Mouse (Mus musculus) MEL (cell line): ENCODE results near the gene H2-DMb1. TPM values are rescaled to one million over a fixed set of nuclear protein-coding genes. Genes with fewer than 3 reads are reported as not detected.

Source experiments
- DNase-seq: peaks from one replicate; pipeline ENCODE4 v3.0.0; 2011; ENCODE audit warnings: low read depth, low spot score
- H3K27ac ChIP-seq: 2 replicates; pipeline ENCODE4 v1.5.1; 2012; ENCODE audit warnings: low read depth, mild to moderate bottlenecking, control low read depth, low read length, moderate library complexity; ENCODE audit not compliant: control insufficient read depth
- H3K27me3 ChIP-seq, 2 experiments: fragments of 150-350 bp in 1 of 2; sonication (generic) in 1 of 2; 2 replicates each; pipeline ENCODE4 v1.6.1; 2012; ENCODE audit warnings: low read length in 2 of 2, mild to moderate bottlenecking in 2 of 2, improper control_type of control experiment in 1 of 2, moderate library complexity in 1 of 2; ENCODE audit not compliant: insufficient read depth in 2 of 2, control insufficient read depth in 1 of 2
- H3K36me3 ChIP-seq, 2 experiments: 2 replicates each; pipeline ENCODE4 v1.6.1; 2012 to 2014; ENCODE audit warnings: low read length in 2 of 2, improper control_type of control experiment in 1 of 2, inconsistent platforms in 1 of 2, mild to moderate bottlenecking in 1 of 2; ENCODE audit not compliant: insufficient read depth in 2 of 2, control insufficient read depth in 1 of 2
- H3K4me1 ChIP-seq, 2 experiments: fragments of 150-350 bp in 1 of 2; sonication (generic) in 1 of 2; 2 replicates each; pipeline ENCODE4 v1.6.1; 2012; ENCODE audit warnings: low read length in 2 of 2, improper control_type of control experiment in 1 of 2, mild to moderate bottlenecking in 1 of 2; ENCODE audit not compliant: insufficient read depth in 2 of 2, control insufficient read depth in 1 of 2
- H3K4me3 ChIP-seq, 2 experiments: fragments of 150-350 bp in 1 of 2; sonication (generic) in 1 of 2; 2 replicates each; pipeline ENCODE4 v1.5.1; 2012; ENCODE audit warnings: low read depth in 2 of 2, low read length in 2 of 2, mild to moderate bottlenecking in 2 of 2, moderate library complexity in 2 of 2, control low read depth in 1 of 2, improper control_type of control experiment in 1 of 2; ENCODE audit not compliant: control insufficient read depth in 1 of 2, insufficient read depth in 1 of 2
- H3K79me2 ChIP-seq: 2 replicates; pipeline ENCODE4 v1.6.1; 2012; ENCODE audit warnings: mild to moderate bottlenecking, low read length, moderate library complexity; ENCODE audit not compliant: control insufficient read depth, poor library complexity, insufficient read depth
- H3K9ac ChIP-seq: 2 replicates; pipeline ENCODE4 v1.6.1; 2012; ENCODE audit warnings: low read depth, mild to moderate bottlenecking, control low read depth, low read length, moderate library complexity; ENCODE audit not compliant: control insufficient read depth, poor library complexity, severe bottlenecking
- H3K9me3 ChIP-seq: fragments of 150-350 bp; sonication (generic); replicated peaks from 2 replicates; pipeline ENCODE4 v1.6.1; 2012; ENCODE audit warnings: mild to moderate bottlenecking, low read length, improper control_type of control experiment, moderate library complexity; ENCODE audit not compliant: insufficient read depth
- BHLHE40 ChIP-seq: IDR thresholded peaks from 2 replicates; pipeline ENCODE4 v1.6.1; 2012; ENCODE audit warnings: low read depth, mild to moderate bottlenecking, inconsistent platforms, low read length, improper control_type of control experiment, borderline replicate concordance
- CHD2 ChIP-seq: IDR thresholded peaks from 2 replicates; pipeline ENCODE4 v1.6.1; 2011; ENCODE audit warnings: low read length, improper control_type of control experiment
- ELF1 ChIP-seq: IDR thresholded peaks from 2 replicates; pipeline ENCODE4 v1.6.1; 2014; ENCODE audit warnings: low read depth, mild to moderate bottlenecking, inconsistent platforms, low read length, improper control_type of control experiment, moderate library complexity
- EP300 ChIP-seq, 2 experiments: IDR thresholded peaks; 2 replicates each; pipeline ENCODE4 v1.6.1; 2011; ENCODE audit warnings: improper control_type of control experiment in 2 of 2, low read length in 2 of 2, low read depth in 1 of 2, mild to moderate bottlenecking in 1 of 2
- GABPA ChIP-seq: IDR thresholded peaks from 2 replicates; pipeline ENCODE4 v1.6.1; 2012; ENCODE audit warnings: low read depth, mild to moderate bottlenecking, inconsistent platforms, low read length, improper control_type of control experiment, moderate library complexity
- HCFC1 ChIP-seq: IDR thresholded peaks from 2 replicates; pipeline ENCODE4 v1.6.1; 2012; ENCODE audit warnings: low read depth, mild to moderate bottlenecking, inconsistent platforms, low read length, improper control_type of control experiment, moderate library complexity
- MAFK ChIP-seq: IDR thresholded peaks from 2 replicates; pipeline ENCODE4 v1.6.1; 2011; ENCODE audit warnings: low read depth, mild to moderate bottlenecking, low read length, improper control_type of control experiment, borderline replicate concordance
- MAZ ChIP-seq: IDR thresholded peaks from 2 replicates; pipeline ENCODE4 v1.6.1; 2012; ENCODE audit warnings: low read depth, mild to moderate bottlenecking, inconsistent platforms, low read length, improper control_type of control experiment
- MEF2A ChIP-seq: IDR thresholded peaks from 2 replicates; pipeline ENCODE4 v1.6.1; 2014; ENCODE audit warnings: low read depth, mild to moderate bottlenecking, inconsistent platforms, low read length, improper control_type of control experiment; ENCODE audit not compliant: poor library complexity, insufficient replicate concordance, severe bottlenecking; ENCODE audit errors: extremely low read depth
- MXI1 ChIP-seq: IDR thresholded peaks from 2 replicates; pipeline ENCODE4 v1.6.1; 2011; ENCODE audit warnings: mild to moderate bottlenecking, low read depth, low read length, improper control_type of control experiment
- MYB ChIP-seq: IDR thresholded peaks from 2 replicates; pipeline ENCODE4 v1.6.1; 2011; ENCODE audit warnings: mild to moderate bottlenecking, low read depth, low read length, improper control_type of control experiment
- MYC ChIP-seq: IDR thresholded peaks from 2 replicates; pipeline ENCODE4 v1.6.1; 2011; ENCODE audit warnings: low read depth, mild to moderate bottlenecking, low read length, improper control_type of control experiment, moderate library complexity
- NELFE ChIP-seq: IDR thresholded peaks from 2 replicates; pipeline ENCODE4 v1.6.1; 2011; ENCODE audit warnings: low read depth, low read length, improper control_type of control experiment
- NRF1 ChIP-seq: IDR thresholded peaks from 2 replicates; pipeline ENCODE4 v1.6.1; 2014; ENCODE audit warnings: low read depth, mild to moderate bottlenecking, inconsistent platforms, low read length, improper control_type of control experiment, moderate library complexity; ENCODE audit not compliant: poor library complexity, insufficient read depth, severe bottlenecking
- POLR2A ChIP-seq, 2 experiments: IDR thresholded peaks; 2 replicates each; pipeline ENCODE4 v1.6.1; 2011 to 2012; ENCODE audit warnings: low read length in 2 of 2, mild to moderate bottlenecking in 2 of 2, control low read depth in 1 of 2, improper control_type of control experiment in 1 of 2, low read depth in 1 of 2, moderate library complexity in 1 of 2; ENCODE audit not compliant: control insufficient read depth in 1 of 2, insufficient read depth in 1 of 2, poor library complexity in 1 of 2
- POLR2AphosphoS2 ChIP-seq: IDR thresholded peaks from 2 replicates; pipeline ENCODE4 v1.6.1; 2011; ENCODE audit warnings: low read length, improper control_type of control experiment
- POLR2AphosphoS5 ChIP-seq: IDR thresholded peaks from 2 replicates; pipeline ENCODE4 v1.6.1; 2012; ENCODE audit warnings: low read depth, borderline replicate concordance, mild to moderate bottlenecking, inconsistent platforms, low read length, moderate library complexity, mixed read lengths
- RAD21 ChIP-seq: IDR thresholded peaks from 2 replicates; pipeline ENCODE4 v1.6.1; 2011; ENCODE audit warnings: mild to moderate bottlenecking, low read depth, low read length, improper control_type of control experiment
- RCOR1 ChIP-seq: IDR thresholded peaks from 2 replicates; pipeline ENCODE4 v1.6.1; 2012; ENCODE audit warnings: low read depth, mild to moderate bottlenecking, inconsistent platforms, low read length, improper control_type of control experiment
- SIN3A ChIP-seq: IDR thresholded peaks from 2 replicates; pipeline ENCODE4 v1.6.1; 2012; ENCODE audit warnings: low read length, improper control_type of control experiment, inconsistent platforms
- TAL1 ChIP-seq: IDR thresholded peaks from 2 replicates; pipeline ENCODE4 v1.6.1; 2012; ENCODE audit warnings: mild to moderate bottlenecking, inconsistent platforms, low read length, moderate library complexity, mixed read lengths
- TBP ChIP-seq: IDR thresholded peaks from 2 replicates; pipeline ENCODE4 v1.8.0; 2011; ENCODE audit warnings: low read depth, low read length, improper control_type of control experiment
- TCF12 ChIP-seq: IDR thresholded peaks from 2 replicates; pipeline ENCODE4 v1.6.1; 2014; ENCODE audit warnings: low read depth, mild to moderate bottlenecking, inconsistent platforms, low read length, improper control_type of control experiment, moderate library complexity
- UBTF ChIP-seq: IDR thresholded peaks from 2 replicates; pipeline ENCODE4 v1.6.1; 2012; ENCODE audit warnings: low read depth, mild to moderate bottlenecking, inconsistent platforms, low read length, improper control_type of control experiment, moderate library complexity, borderline replicate concordance; ENCODE audit not compliant: insufficient read depth
- USF1 ChIP-seq: IDR thresholded peaks from 2 replicates; pipeline ENCODE4 v1.6.1; 2014; ENCODE audit warnings: low read depth, mild to moderate bottlenecking, inconsistent platforms, low read length, improper control_type of control experiment, moderate library complexity
- ZC3H11A ChIP-seq: IDR thresholded peaks from 2 replicates; pipeline ENCODE4 v1.6.1; 2012; ENCODE audit warnings: low read depth, mild to moderate bottlenecking, inconsistent platforms, low read length, improper control_type of control experiment
- ZMIZ1 ChIP-seq: IDR thresholded peaks from 2 replicates; pipeline ENCODE4 v1.6.1; 2012; ENCODE audit warnings: low read depth, mild to moderate bottlenecking, inconsistent platforms, low read length, improper control_type of control experiment, moderate library complexity
- ZNF384 ChIP-seq: IDR thresholded peaks from 2 replicates; pipeline ENCODE4 v1.6.1; 2012; ENCODE audit warnings: low read depth, mild to moderate bottlenecking, inconsistent platforms, low read length, improper control_type of control experiment
- polyA plus RNA-seq, 2 experiments: library from polyadenylated mRNA; stranded (reverse) in 1 of 2; unstranded in 1 of 2; fragments of >175 nt in 1 of 2; fragments of >200 nt in 1 of 2; gene quantifications; 2 replicates each; pipeline versions ENCODE4 v1.2.1 to v1.2.4; 2012; ENCODE audit warnings: low replicate concordance in 2 of 2, low read depth in 1 of 2; ENCODE audit not compliant: insufficient read length in 2 of 2, insufficient read depth in 1 of 2, missing spikeins in 1 of 2
- total RNA-seq: library from RNA; depleted of rRNA; stranded (reverse); fragments of 300-350 nt; gene quantifications from 2 replicates; pipeline ENCODE4 v1.2.3, GENCODE M21; 2012

The H2-DMb1 gene
- total and polyA plus RNA-seq, 3 experiments = 0.67 TPM; not detected in 2

DNA sequence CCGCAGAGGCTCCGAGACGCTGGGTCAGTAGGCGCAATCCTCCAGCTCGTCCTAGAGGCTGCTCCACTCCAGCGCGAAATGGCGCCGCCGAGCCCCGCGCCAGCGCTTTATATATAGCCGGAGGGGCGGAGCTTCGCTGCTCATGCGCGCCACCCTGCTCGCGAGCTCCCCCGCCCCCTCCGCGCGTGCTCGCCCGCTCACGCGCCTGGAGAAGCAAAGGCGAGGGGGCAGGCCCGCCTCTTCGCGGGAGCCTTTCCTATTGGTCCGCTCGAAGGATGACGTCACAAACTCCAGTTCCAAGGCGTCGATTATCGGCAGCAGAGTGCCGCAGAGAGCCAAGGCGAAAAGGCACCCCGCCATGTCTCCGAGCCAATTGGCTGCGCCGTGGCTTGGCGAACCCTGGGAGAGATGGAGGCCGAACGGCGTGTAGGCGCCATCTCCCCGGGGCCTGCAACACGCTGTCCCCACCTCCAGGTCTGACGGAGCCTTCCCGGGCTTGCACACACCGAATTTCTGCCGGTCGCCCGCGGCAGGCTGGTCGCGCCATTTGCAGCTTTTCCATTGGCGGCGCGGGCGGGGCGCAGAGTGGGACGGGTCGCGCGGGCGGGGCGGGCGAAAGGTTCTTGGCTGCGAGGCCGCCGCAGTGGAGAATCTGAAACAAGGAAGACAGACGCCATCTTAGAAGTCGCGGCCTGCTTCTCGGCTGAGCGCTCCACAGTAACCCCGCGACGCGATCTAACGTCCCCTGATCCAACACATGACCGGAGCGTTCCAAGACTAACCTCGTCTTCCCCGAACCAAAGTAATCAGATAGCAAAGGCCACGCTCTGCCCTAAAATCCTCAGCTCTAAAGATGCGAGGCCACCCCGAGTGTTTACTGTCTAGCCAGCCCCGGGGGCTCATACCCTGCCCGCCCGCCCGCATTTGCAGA, 33.4 kb upstream of the H2-DMb1 start, which contains the start of gene H2-DMa (continued):
- TF ChIP-seq UBTF (0 out of 2 replicates have a peak, but pooled peaks have one; percentile 74), MYB (no peak), USF1 (peak; percentile 48; the same call in 1 of the 2 replicates), EP300 (IDR thresholded peaks at IDR 0.05; ENCODE audit: low read depth in 1 of 2, low read length in 2 of 2) (peak in 1 of 2 experiments; percentile 21; a peak in 1 of 4 replicates), TAL1 (no peak), ELF1 (peak; percentile 20; the same call in 1 of the 2 replicates), RAD21 (no peak), ZC3H11A (no peak), TBP (peak; percentile 97), POLR2AphosphoS2 (peak; percentile 99), ZNF384 (no peak), BHLHE40 (peak; percentile 73; the same call in 1 of the 2 replicates), RCOR1 (no peak), MXI1 (peak; percentile 63), ZMIZ1 (peak; percentile 100), MYC (peak; percentile 33; the same call in 1 of the 2 replicates), GABPA (no peak), NRF1 (peak; percentile 83), POLR2A (IDR thresholded peaks at IDR 0.05; ENCODE audit: control insufficient read depth in 1 of 2, insufficient read depth in 1 of 2, low read depth in 1 of 2, low read length in 2 of 2, poor library complexity in 1 of 2) (peak; percentile 99), MAZ (peak; percentile 87), MAFK (no peak)

DNA sequence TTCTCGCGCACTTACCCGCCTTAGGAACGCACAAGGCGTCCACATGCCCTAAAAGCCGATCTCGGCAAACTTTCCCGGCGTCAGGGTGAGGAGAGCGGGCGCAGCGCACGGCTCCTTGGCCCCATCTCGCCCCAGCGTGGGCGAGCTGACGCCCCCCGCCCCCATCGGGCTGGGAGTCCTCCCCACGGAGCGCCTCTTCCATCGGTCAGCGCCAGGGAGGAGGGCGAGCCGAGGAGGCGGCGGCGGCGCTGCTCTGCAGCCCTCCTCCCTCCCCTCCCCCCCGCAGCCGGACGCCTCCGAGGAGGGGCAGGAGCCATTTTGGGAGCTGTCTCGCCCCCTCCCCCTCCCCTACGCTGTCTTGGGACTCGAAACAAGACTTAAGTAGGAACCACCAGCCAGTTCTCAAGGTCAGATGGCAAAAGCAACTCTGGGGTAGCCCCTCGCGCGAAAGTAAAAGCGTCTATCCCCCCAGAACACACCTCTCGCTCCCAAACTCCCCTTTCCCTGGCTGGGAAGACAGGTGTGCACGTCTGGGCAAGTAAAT, 32.6 kb upstream of the H2-DMb1 start:
- Histone ChIP-seq H3K27ac (peak overlapping the region; percentile 99), H3K79me2 (peaks cover 81% of the 10 kb centered on the region), H3K4me1 (peaks cover 0 to 11% of the 10 kb centered on the region in 2 experiments; a peak in 2 of 4 replicates), H3K9ac (peak overlapping the region; percentile 98), H3K9me3 (no peaks in the 10 kb centered on the region), H3K27me3 (no peaks in the 10 kb centered on the region), H3K4me3 (peak overlapping the region; percentile 81 to 98), H3K36me3 (peaks cover 19% of the 10 kb centered on the region in 2 experiments)
- TF ChIP-seq CHD2 (peak; percentile 39), MXI1 (peak; percentile 5; the same call in 1 of the 2 replicates), MEF2A (no peak), POLR2AphosphoS5 (no peak), MAFK (no peak), SIN3A (0 out of 2 replicates have a peak, but pooled peaks have one; percentile 36), UBTF (0 out of 2 replicates have a peak, but pooled peaks have one; percentile 32), TCF12 (peak; percentile 26; the same call in 1 of the 2 replicates), POLR2A (IDR thresholded peaks at IDR 0.05; ENCODE audit: control insufficient read depth in 1 of 2, insufficient read depth in 1 of 2, low read depth in 1 of 2, low read length in 2 of 2, poor library complexity in 1 of 2) (peak; percentile 14 to 72; a peak in 3 of 4 replicates), HCFC1 (peak; percentile 19; the same call in 1 of the 2 replicates), MAZ (peak; percentile 89; the same call in 1 of the 2 replicates), NELFE (peak; percentile 58)
- DNase-seq = peak; percentile 82
